Mouse (Mus musculus) gastrocnemius, adult 2 months (tissue): ENCODE measurements around the gene Vmn2r99. TPM values are rescaled to one million over a fixed set of nuclear protein-coding genes. Genes with fewer than 3 reads are reported as not detected.

Experiments
- DNase-seq: peaks from one replicate; pipeline ENCODE4 v3.0.0; 2022
- H3K27ac ChIP-seq: fragments of 200-600 bp; 2 replicates; pipeline ENCODE4 v1.8.1; 2022; ENCODE audit warnings: mild to moderate bottlenecking
- H3K4me3 ChIP-seq: fragments of 200-600 bp; 2 replicates; pipeline ENCODE4 v1.8.1; 2022; ENCODE audit warnings: mild to moderate bottlenecking, moderate library complexity
- CTCF ChIP-seq: fragments of 200-600 bp; IDR thresholded peaks from 2 replicates; pipeline ENCODE4 v1.8.1; 2022; ENCODE audit warnings: antibody characterized with exemption, mild to moderate bottlenecking, moderate library complexity
- intact Hi-C: fragments of 180-260 bp; cut with DNase I; formaldehyde crosslinking; loops from one replicate; pipeline ENCODE4 v1.15.1; 2025
- long read RNA-seq, 2 experiments: library from polyadenylated mRNA; stranded (forward); transcript quantifications; one replicate each; pipeline ENCODE4 v2.0.0; 2021
- total RNA-seq, 2 experiments: library from RNA; stranded (reverse); gene quantifications; 2 replicates each; pipeline ENCODE4 v1.2.3; 2021

Vmn2r99 gene
- total RNA-seq: not detected
- long read RNA-seq, experiment 1: 0 reads
- long read RNA-seq, experiment 2: 0 reads

DNA sequence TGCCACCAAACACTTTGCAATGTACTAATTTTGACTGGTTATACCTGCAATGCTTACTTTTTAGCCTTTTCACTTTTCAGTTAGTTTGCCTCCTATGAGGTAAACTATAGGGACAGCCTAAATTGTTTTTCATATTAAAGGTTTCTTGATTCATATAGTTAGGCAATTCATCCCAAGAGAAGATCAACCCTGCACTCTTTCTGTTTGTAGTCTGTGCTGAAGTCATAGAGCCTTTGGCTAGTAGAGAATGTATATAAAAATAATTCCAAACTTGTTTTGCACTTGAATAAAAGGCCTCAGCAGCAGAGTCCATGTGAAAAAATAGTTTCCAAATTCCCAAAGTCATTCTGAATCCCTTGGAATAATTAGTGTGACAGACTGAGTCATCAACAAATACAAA is at the start of gene Vmn2r99:
Vmn2r99 (plus strand) TSS at position 301 of the 400 bp plus-strand sequence.
- no peak within 1 kb of the TSS for H3K27ac ChIP-seq
- intact Hi-C loops: no loop called here
- TF ChIP-seq CTCF: no peak
- H3K4me3 ChIP-seq: no peak within 1 kb of the TSS
- DNase-seq: no peak

GRCm38 (mm10) chr17:19437623-19438022 is 75.9 kb downstream of the Vmn2r99 start:
- no peak overlapping the region for H3K4me3 ChIP-seq
- DNase-seq: no peak
- TF ChIP-seq CTCF: no peak
- H3K27ac ChIP-seq: no peak overlapping the region
- intact Hi-C loops: no loop called here

GRCm38 (mm10) chr17:19444932-19445331 is 83.2 kb downstream of the Vmn2r99 start:
- TF ChIP-seq CTCF: no peak
- intact Hi-C loops: no loop called here
- H3K4me3 ChIP-seq: no peak overlapping the region
- no peak for DNase-seq
- H3K27ac ChIP-seq: no peak overlapping the region

Other genes with a start within 250 kb of the Vmn2r99 start
- not detected for gene Vmn2r100, start 142.8 kb downstream of the Vmn2r99 start, total RNA-seq
- not detected for gene Vmn2r101, start 215.3 kb downstream of the Vmn2r99 start, total RNA-seq